Mouse (Mus musculus): ENCODE measurements around the gene Timm23. TPM values are rescaled to one million over a fixed set of nuclear protein-coding genes. Genes with fewer than 3 reads are reported as not detected.
"Not testable (repeated sequence)": the region's sequence is repeated elsewhere in the genome, so short reads cannot be mapped to it uniquely, and the experiment has no call there.

The Timm23 gene
- total RNA-seq, 1 experiment: 428 TPM

DNA sequence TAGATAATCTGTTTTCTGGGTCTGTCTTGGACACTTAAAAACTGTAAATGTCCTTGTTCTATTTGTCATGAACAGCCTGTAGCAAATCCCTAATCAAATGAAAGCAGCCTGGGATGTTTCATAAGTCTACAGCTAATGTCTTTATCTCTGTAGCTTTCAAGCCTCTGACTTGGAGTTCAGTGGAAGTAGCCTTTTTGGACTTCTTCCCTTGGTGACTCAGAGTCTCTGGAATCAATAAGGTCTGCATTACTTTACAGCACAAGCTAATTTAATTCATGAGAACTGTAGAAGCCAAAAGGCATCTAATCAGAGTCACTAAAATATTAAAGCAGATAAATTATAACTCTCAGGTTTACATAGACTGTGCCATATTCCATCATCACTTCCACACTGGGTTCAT is 24.9 kb upstream of the Timm23 start:
- DNase-seq (ENCODE audit: low read depth, low spot score): no peak
- in situ Hi-C loops (cut with MboI; ENCODE audit: low sequenced_read_pairs in 2 of 2, unreplicated experiment in 2 of 2): no loop called here
- H3K9me3 ChIP-seq (ENCODE audit: control insufficient read depth, insufficient read depth, low read depth, low read length): no peaks in the 10 kb centered on the region

DNA sequence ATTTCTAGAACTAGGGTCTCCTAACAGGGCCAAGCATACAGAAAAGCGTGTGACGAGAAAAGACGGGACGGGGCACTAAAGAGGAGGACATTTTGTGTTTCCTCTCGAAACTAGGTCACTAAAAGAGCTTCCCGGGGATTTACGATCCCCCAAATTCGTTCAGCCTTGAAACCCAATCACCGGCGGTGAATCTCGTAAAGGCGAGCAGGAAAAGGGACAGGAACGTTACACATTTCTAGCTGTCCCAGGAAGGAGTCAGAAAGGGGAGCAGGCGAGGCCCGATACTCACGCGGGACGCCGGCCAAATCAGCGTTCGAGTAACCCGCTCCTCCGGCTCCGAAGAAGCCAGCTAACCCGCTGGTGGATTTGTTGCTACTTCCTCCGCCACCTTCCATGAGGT is 344 bp downstream of the Timm23 start:
- Histone ChIP-seq H3K36me3 (ENCODE audit: control insufficient read depth, insufficient read depth, low read length, poor library complexity, severe bottlenecking) (peaks cover 15% of the 10 kb centered on the region), H3K9ac (ENCODE audit: insufficient read depth, low read depth, low read length, poor library complexity, severe bottlenecking) (peak overlapping the region; percentile 96), H3K4me1 (ENCODE audit: control insufficient read depth in 2 of 2, insufficient read depth in 2 of 2, low read length in 2 of 2, poor library complexity in 1 of 2) (peaks cover 7% of the 10 kb centered on the region in 2 experiments; a peak in 2 of 4 replicates), H3K9me3 (ENCODE audit: control insufficient read depth, insufficient read depth, low read depth, low read length) (no peaks in the 10 kb centered on the region), H3K4me3 (ENCODE audit: insufficient read depth in 1 of 2, low read depth in 1 of 2, low read length in 2 of 2, poor library complexity in 1 of 2, severe bottlenecking in 1 of 2) (peak overlapping the region; percentile 91 to 93), H3K27ac (ENCODE audit: insufficient read depth, low read depth, low read length, poor library complexity, severe bottlenecking) (peak overlapping the region; percentile 68; the same call in 1 of the 2 replicates)
- TF ChIP-seq ZC3H11A (IDR thresholded peaks at IDR 0.05; ENCODE audit: borderline replicate concordance, low read depth, low read length): no peak
- TF ChIP-seq HCFC1 (IDR thresholded peaks at IDR 0.05; ENCODE audit: borderline replicate concordance, insufficient read depth, low read length): peak; percentile 43; the same call in 1 of the 2 replicates
- in situ Hi-C loops (cut with MboI; ENCODE audit: low sequenced_read_pairs in 2 of 2, unreplicated experiment in 2 of 2): no loop called here
- no peak for DNase-seq (ENCODE audit: low read depth, low spot score)

More for the DNA sequence above, 24.9 kb upstream of the Timm23 start:
- no peak overlapping the region for H3K27ac ChIP-seq (ENCODE audit: insufficient read depth, low read depth, low read length, poor library complexity, severe bottlenecking)
- H3K4me1 ChIP-seq (ENCODE audit: control insufficient read depth in 2 of 2, insufficient read depth in 2 of 2, low read length in 2 of 2, poor library complexity in 1 of 2): no peaks in the 10 kb centered on the region
- H3K9ac ChIP-seq (ENCODE audit: insufficient read depth, low read depth, low read length, poor library complexity, severe bottlenecking): no peak overlapping the region
- H3K36me3 ChIP-seq (ENCODE audit: control insufficient read depth, insufficient read depth, low read length, poor library complexity, severe bottlenecking): no peaks in the 10 kb centered on the region
- TF ChIP-seq HCFC1 (IDR thresholded peaks at IDR 0.05; ENCODE audit: borderline replicate concordance, insufficient read depth, low read length) (no peak), MAFK (IDR thresholded peaks at IDR 0.05; ENCODE audit: insufficient read depth, low read depth, low read length) (no peak), ZC3H11A (IDR thresholded peaks at IDR 0.05; ENCODE audit: borderline replicate concordance, low read depth, low read length) (no peak), ZNF384 (IDR thresholded peaks at IDR 0.05; ENCODE audit: low read depth, low read length) (no peak), CHD2 (IDR thresholded peaks at IDR 0.05; ENCODE audit: low read depth, low read length) (no peak)
- H3K4me3 ChIP-seq (ENCODE audit: insufficient read depth in 1 of 2, low read depth in 1 of 2, low read length in 2 of 2, poor library complexity in 1 of 2, severe bottlenecking in 1 of 2): no peak overlapping the region

- peaks cover 24% of the 10 kb centered on the region for H3K36me3 ChIP-seq (ENCODE audit: control insufficient read depth, insufficient read depth, low read length, poor library complexity, severe bottlenecking)
- H3K9me3 ChIP-seq (ENCODE audit: control insufficient read depth, insufficient read depth, low read depth, low read length); H3K4me3 ChIP-seq (ENCODE audit: insufficient read depth in 1 of 2, low read depth in 1 of 2, low read length in 2 of 2, poor library complexity in 1 of 2, severe bottlenecking in 1 of 2); H3K27ac ChIP-seq (ENCODE audit: insufficient read depth, low read depth, low read length, poor library complexity, severe bottlenecking); in situ Hi-C loops (cut with MboI; ENCODE audit: low sequenced_read_pairs in 2 of 2, unreplicated experiment in 2 of 2); H3K9ac ChIP-seq (ENCODE audit: insufficient read depth, low read depth, low read length, poor library complexity, severe bottlenecking); DNase-seq (ENCODE audit: low read depth, low spot score); H3K4me1 ChIP-seq (ENCODE audit: control insufficient read depth in 2 of 2, insufficient read depth in 2 of 2, low read length in 2 of 2, poor library complexity in 1 of 2): not testable (repeated sequence)
Observed at GRCm38 (mm10) chr14:32193557-32193956, 8.1 kb downstream of the Timm23 start.

DNA sequence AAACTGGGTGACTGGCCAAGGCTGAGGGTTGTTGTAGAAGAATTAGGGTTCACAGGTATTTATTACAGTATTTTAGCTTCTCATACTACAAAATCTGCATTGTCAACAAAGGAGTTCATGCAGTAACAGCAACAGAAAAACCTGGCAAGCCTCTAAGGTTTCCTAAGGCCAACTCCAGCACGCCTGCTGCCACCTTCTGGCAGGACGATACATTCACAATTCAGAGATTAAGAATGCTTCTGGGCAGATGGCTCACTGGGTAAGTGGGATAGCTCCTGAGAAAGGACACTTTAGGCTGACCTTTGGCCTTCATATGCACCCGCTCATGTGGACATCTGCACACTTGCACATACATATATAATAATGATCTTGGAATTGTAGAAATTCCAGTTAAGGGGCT is 9.3 kb downstream of the Timm23 start:
- Histone ChIP-seq H3K4me1 (ENCODE audit: control insufficient read depth in 2 of 2, insufficient read depth in 2 of 2, low read length in 2 of 2, poor library complexity in 1 of 2) (peaks cover 4 to 6% of the 10 kb centered on the region in 2 experiments; a peak in 2 of 4 replicates), H3K27ac (ENCODE audit: insufficient read depth, low read depth, low read length, poor library complexity, severe bottlenecking) (no peak overlapping the region), H3K9me3 (ENCODE audit: control insufficient read depth, insufficient read depth, low read depth, low read length) (no peaks in the 10 kb centered on the region), H3K9ac (ENCODE audit: insufficient read depth, low read depth, low read length, poor library complexity, severe bottlenecking) (no peak overlapping the region), H3K36me3 (ENCODE audit: control insufficient read depth, insufficient read depth, low read length, poor library complexity, severe bottlenecking) (peaks cover 21% of the 10 kb centered on the region), H3K4me3 (ENCODE audit: insufficient read depth in 1 of 2, low read depth in 1 of 2, low read length in 2 of 2, poor library complexity in 1 of 2, severe bottlenecking in 1 of 2) (no peak overlapping the region)
- TF ChIP-seq ZC3H11A (IDR thresholded peaks at IDR 0.05; ENCODE audit: borderline replicate concordance, low read depth, low read length) (no peak), HCFC1 (IDR thresholded peaks at IDR 0.05; ENCODE audit: borderline replicate concordance, insufficient read depth, low read length) (no peak), ZNF384 (IDR thresholded peaks at IDR 0.05; ENCODE audit: low read depth, low read length) (no peak), CHD2 (IDR thresholded peaks at IDR 0.05; ENCODE audit: low read depth, low read length) (no peak), MAFK (IDR thresholded peaks at IDR 0.05; ENCODE audit: insufficient read depth, low read depth, low read length) (no peak)
- in situ Hi-C loops (cut with MboI; ENCODE audit: low sequenced_read_pairs in 2 of 2, unreplicated experiment in 2 of 2): no loop called here
- DNase-seq (ENCODE audit: low read depth, low spot score): peak; percentile 37

DNA sequence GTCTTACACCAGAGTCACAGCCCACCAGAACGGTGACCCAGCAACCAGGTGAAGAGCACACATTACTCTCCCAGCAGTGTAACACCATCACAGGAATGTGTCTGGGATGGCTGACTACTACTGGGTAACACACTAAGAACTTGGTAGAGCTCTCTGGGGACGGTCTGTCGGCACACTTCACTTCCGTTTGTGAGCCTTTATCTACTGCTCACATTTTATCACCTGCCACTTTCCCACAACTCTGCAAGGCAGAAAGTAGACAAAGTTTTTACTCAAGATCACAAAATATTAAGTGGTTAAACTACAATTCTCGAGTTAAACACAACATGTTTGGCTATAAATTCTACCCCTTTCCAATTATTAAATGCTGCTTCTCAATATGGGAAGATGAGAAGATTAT is 9.8 kb downstream of the Timm23 start:
- in situ Hi-C loops (cut with MboI; ENCODE audit: low sequenced_read_pairs in 2 of 2, unreplicated experiment in 2 of 2): no loop called here
- DNase-seq (ENCODE audit: low read depth, low spot score): no peak
- peaks cover 22% of the 10 kb centered on the region for H3K36me3 ChIP-seq (ENCODE audit: control insufficient read depth, insufficient read depth, low read length, poor library complexity, severe bottlenecking)
- no peak for TF ChIP-seq ZNF384 (IDR thresholded peaks at IDR 0.05; ENCODE audit: low read depth, low read length)
- no peak for TF ChIP-seq HCFC1 (IDR thresholded peaks at IDR 0.05; ENCODE audit: borderline replicate concordance, insufficient read depth, low read length)
- TF ChIP-seq ZC3H11A (IDR thresholded peaks at IDR 0.05; ENCODE audit: borderline replicate concordance, low read depth, low read length): no peak
- TF ChIP-seq MAFK (IDR thresholded peaks at IDR 0.05; ENCODE audit: insufficient read depth, low read depth, low read length): no peak
- TF ChIP-seq CHD2 (IDR thresholded peaks at IDR 0.05; ENCODE audit: low read depth, low read length): no peak
- no peaks in the 10 kb centered on the region for H3K9me3 ChIP-seq (ENCODE audit: control insufficient read depth, insufficient read depth, low read depth, low read length)
- no peak overlapping the region; the same call in 1 of the 2 replicates for H3K9ac ChIP-seq (ENCODE audit: insufficient read depth, low read depth, low read length, poor library complexity, severe bottlenecking)
- no peak overlapping the region for H3K4me3 ChIP-seq (ENCODE audit: insufficient read depth in 1 of 2, low read depth in 1 of 2, low read length in 2 of 2, poor library complexity in 1 of 2, severe bottlenecking in 1 of 2)
- H3K27ac ChIP-seq (ENCODE audit: insufficient read depth, low read depth, low read length, poor library complexity, severe bottlenecking): peak overlapping the region; percentile 62; the same call in 1 of the 2 replicates
- peaks cover 3 to 4% of the 10 kb centered on the region in 2 experiments; a peak in 2 of 4 replicates for H3K4me1 ChIP-seq (ENCODE audit: control insufficient read depth in 2 of 2, insufficient read depth in 2 of 2, low read length in 2 of 2, poor library complexity in 1 of 2)

All from ES-E14 (cell line).